8 mouse cellular contexts compared by ENCODE assay signal in the genomic region with DNA sequence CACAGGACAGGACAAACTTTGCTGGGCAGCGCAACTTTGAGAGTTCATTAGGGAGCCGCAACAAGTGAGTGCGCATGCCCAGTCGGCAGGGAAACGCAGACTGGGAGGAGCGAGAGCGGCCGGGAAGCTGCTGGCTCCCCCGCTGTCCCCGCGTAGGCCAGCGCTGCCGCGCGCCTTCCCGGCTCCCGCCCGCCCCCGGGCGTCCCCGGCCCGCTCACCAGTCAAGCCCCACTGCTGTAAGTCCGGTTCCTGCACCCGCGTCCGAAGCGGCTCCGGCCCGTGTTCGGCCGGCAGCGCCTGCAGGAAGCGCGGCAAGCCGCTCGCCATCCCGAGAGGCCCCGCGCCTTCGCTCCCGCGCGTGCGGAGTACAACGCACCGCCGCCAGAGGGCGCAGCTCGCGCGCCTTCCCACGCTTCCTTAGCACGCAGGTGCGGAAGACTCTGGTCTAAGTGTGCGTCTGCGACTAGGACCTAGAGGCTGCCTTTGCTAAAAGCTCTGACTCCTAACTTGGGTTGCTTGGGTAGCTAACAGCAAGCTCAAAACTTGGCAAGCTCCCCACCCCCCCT. TPM values are rescaled to one million over a fixed set of nuclear protein-coding genes. Genes with fewer than 3 reads are reported as not detected.
DNase-seq lines count a peak whose midpoint lies in the region; ATAC-seq lines count a peak whose summit lies in the region.

Gene Chd1l (minus strand): TSS at position 359 of the 566 bp plus-strand sequence.

- ATAC-seq in intestine, embryonic 16.5 days: peak; percentile 94

- WGBS in intestine, embryonic 16.5 days: under 1% methylated on average over 56 of the region's 56 CpGs
- WGBS in midbrain, embryonic 10.5 days: under 1% methylated on average over 56 of the region's 56 CpGs

- intact Hi-C loops in left cerebral cortex, postnatal 36 days (cut with DNase I): loop anchor here (1.0 kb wide), 1 partner anchor 48 kb away; the partner anchor contains the start of gene Prkab2

- H3K36me3 ChIP-seq in intestine, embryonic 16.5 days (ENCODE audit: control insufficient read depth, insufficient read depth, low read length): no peaks in the 10 kb centered on the region
- H3K36me3 ChIP-seq in midbrain, embryonic 10.5 days: no peaks in the 10 kb centered on the region

- H3K4me2 ChIP-seq in intestine, embryonic 16.5 days (ENCODE audit: low read depth, low read length): peak within 1 kb of the TSS; percentile 83

- peak within 1 kb of the TSS; percentile 91 for H3K4me3 ChIP-seq in intestine, embryonic 16.5 days (ENCODE audit: low read length)
- H3K4me3 ChIP-seq in midbrain, embryonic 10.5 days: peak within 1 kb of the TSS; percentile 90

- peak within 1 kb of the TSS; percentile 95 for H3K27ac ChIP-seq in intestine, embryonic 16.5 days (ENCODE audit: low read length)
- peak within 1 kb of the TSS; percentile 99 for H3K27ac ChIP-seq in midbrain, embryonic 10.5 days (replicated peaks)

- peak; percentile 95 for DNase-seq in adrenal gland, postnatal 10 days
- DNase-seq in embryo, embryonic 9.5 days (ENCODE audit: extremely low spot score): peak; percentile 96
- DNase-seq in gastrocnemius, postnatal 4 days (ENCODE audit: low spot score in 2 of 2): peak; percentile 88 to 91
- peak; percentile 92 for DNase-seq in left cerebral cortex, postnatal 36 days (ENCODE audit: low spot score in 2 of 2)
- DNase-seq in midbrain, embryonic 10.5 days (ENCODE audit: low spot score): peak; percentile 94
- DNase-seq in right cerebral cortex, postnatal 36 days (ENCODE audit: low spot score in 2 of 2): peak; percentile 78 to 81
- peak; percentile 88 to 89 for DNase-seq in urinary bladder, postnatal 4 days (ENCODE audit: low spot score in 2 of 2)

- H3K9me3 ChIP-seq in intestine, embryonic 16.5 days (ENCODE audit: control insufficient read depth, low read length): no peaks in the 10 kb centered on the region
- H3K9me3 ChIP-seq in midbrain, embryonic 10.5 days (replicated peaks): no peaks in the 10 kb centered on the region

- H3K4me1 ChIP-seq in intestine, embryonic 16.5 days (ENCODE audit: control insufficient read depth, insufficient read depth, low read length): peaks cover 7% of the 10 kb centered on the region
- H3K4me1 ChIP-seq in midbrain, embryonic 10.5 days: peaks cover 14% of the 10 kb centered on the region; the same call in 1 of the 2 replicates

- H3K27me3 ChIP-seq in intestine, embryonic 16.5 days (replicated peaks; ENCODE audit: control insufficient read depth, insufficient read depth, low read length): no peaks in the 10 kb centered on the region
- no peaks in the 10 kb centered on the region; the same call in 1 of the 2 replicates for H3K27me3 ChIP-seq in midbrain, embryonic 10.5 days (ENCODE audit: low read depth, poor library complexity, severe bottlenecking)

- H3K9ac ChIP-seq in intestine, embryonic 16.5 days (ENCODE audit: low read depth, low read length): peak within 1 kb of the TSS; percentile 94

RNA-seq across cellular contexts. Expression of gene Chd1l, which starts in this region (rescaled TPM):
- 10 to 100 TPM; 12.1 to 14.9 TPM for total RNA-seq in adrenal gland, postnatal 10 days (2021)
- total RNA-seq in gastrocnemius, postnatal 4 days (2021): 10 to 100 TPM; 12.9 to 13.8 TPM
- polyA plus RNA-seq in intestine, embryonic 16.5 days (2015; fragmentation: Nextera tagmentation; extraction: Ambion mirVana): 17.1 and 17.3 TPM in 2 replicates
- total RNA-seq in left cerebral cortex, postnatal 36 days (2021): 1 to 10 TPM; 8.8 to 9.5 TPM
- 22.6 and 23.3 TPM in 2 replicates for polyA plus RNA-seq in midbrain, embryonic 10.5 days (2016; fragmentation: Nextera tagmentation; extraction: Ambion mirVana)

Comparison
In these comparisons a context has a peak if more than half of its experiments do, and no peak if none do; other contexts are left out.
1. Peak in every context shown above with its lines: DNase-seq, ATAC-seq, H3K4me3 ChIP-seq and H3K27ac ChIP-seq.